Mouse (Mus musculus): ENCODE measurements around the gene Zfp963. TPM values are rescaled to one million over a fixed set of nuclear protein-coding genes. Genes with fewer than 3 reads are reported as not detected.

Zfp963 gene
- total RNA-seq (2022) = 1 to 10 TPM; 2.9 to 5.2 (median 3.6) TPM

- peak; percentile 89 to 93 for DNase-seq (ENCODE audit: low spot score in 2 of 2)
Observed at GRCm38 (mm10) chr8:69749544-69750454, at the start of gene Zfp963. Gene Zfp963 (minus strand): TSS chr8:69749970.

DNA sequence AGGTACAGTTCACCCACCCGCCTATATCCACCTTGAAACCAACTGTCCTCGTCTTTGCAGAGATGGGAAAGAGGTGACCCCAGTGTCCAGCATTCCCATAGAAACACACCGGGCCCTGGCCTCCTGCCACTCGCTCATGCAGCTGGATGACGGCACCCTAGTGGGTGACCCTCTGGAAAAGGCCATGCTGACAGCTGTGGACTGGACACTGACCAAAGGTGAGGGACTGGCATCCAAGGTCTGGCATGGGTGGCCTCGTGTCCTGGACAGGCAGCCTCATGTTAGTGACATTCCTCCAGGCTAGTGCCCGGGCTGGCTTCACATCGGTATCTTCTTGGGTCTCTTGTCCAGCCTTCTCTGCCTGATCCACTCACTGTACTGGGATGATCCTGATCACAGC lies 49.5 kb upstream of the Zfp963 start:
- no peak for DNase-seq (ENCODE audit: low spot score in 2 of 2)

GRCm38 (mm10) chr8:69797661-69798060 lies 47.9 kb upstream of the Zfp963 start:
- DNase-seq (ENCODE audit: low spot score in 2 of 2) = no peak

- DNase-seq (ENCODE audit: low spot score in 2 of 2) = no peak
Observed at GRCm38 (mm10) chr8:69796721-69797345, 47.1 kb upstream of the Zfp963 start.

GRCm38 (mm10) chr8:69794901-69795300 lies 45.1 kb upstream of the Zfp963 start:
- no peak for DNase-seq (ENCODE audit: low spot score in 2 of 2)

DNA sequence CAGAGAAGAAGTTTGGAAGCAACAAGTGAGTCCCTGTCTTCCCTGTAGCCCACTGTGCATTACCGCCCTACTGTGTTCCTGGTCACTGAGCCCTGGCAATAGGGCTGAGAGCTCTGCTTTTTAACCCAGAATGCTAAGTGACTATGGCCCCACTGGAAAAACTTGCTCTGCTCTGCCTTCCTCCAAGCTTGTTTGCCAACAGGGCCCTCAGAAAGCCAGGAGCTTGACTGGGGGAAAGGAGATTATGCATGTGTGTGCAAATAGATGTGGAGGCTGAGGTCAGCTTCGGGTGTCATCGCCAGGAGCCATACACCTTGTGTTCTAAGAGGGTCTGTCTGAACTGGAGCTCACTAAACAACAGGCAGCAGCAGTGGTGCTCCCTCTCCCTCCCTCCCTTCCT lies 44.3 kb upstream of the Zfp963 start:
- DNase-seq (ENCODE audit: low spot score in 2 of 2) = no peak

GRCm38 (mm10) chr8:69793666-69794065 lies 43.9 kb upstream of the Zfp963 start:
- DNase-seq (ENCODE audit: low spot score in 2 of 2) = no peak

DNA sequence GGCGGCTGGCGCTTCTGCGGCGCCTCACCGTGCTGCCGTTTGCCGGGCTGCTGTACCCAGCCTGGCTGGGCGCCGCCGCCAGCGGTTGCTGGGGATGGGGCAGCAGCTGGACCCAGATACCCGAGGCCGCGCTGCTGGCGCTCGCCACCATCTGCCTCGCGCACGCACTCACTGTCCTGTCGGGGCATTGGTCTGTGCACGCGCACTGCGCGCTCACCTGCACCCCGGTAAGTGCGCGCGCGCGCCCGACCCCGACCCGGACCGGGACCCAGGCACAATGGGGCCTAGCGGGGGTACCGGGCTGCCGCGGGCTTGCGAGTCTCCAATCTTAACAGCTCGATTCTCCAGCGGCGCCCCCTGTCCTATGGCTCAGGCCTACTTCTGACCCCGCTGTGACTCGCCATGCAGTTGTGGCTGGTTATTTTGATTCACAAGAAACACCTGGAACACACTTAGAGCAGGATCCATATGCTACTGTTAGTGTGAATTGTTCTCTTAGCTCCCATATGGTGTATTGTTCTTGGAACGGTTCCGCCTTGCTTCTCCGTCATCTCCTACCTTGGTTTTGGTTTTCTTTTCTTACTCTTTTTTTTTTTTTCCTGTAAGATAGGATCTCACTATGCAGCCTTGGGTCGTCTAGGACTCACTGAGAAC lies 41.8 kb upstream of the Zfp963 start:
- no peak for DNase-seq (ENCODE audit: low spot score in 2 of 2)

- peak; percentile 79 to 88 for DNase-seq (ENCODE audit: low spot score in 2 of 2)
Observed at GRCm38 (mm10) chr8:69790773-69791367, 41.1 kb upstream of the Zfp963 start, which contains the start of the genes Atp13a1 and Zfp866. Gene Atp13a1 (plus strand): TSS chr8:69791163. Gene Zfp866 (minus strand): TSS chr8:69791178.

DNA sequence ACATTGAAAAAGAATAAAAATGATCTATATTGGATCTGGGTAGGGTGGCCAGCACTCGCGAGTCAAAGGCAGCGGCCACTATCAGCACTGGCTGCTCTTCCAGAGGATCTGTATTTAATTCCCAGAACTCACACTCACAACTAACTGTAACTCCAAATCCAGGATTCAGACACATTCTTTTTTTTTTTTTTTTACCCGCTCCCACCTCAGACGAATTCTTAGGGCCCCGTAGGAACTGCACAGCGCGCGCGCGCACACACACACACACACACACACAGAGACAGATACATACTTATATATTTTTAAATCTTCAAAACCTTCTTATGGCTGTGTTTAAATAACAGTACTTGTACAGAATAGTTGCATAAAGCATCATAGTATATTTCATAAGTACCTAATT lies 40.6 kb upstream of the Zfp963 start:
- DNase-seq (ENCODE audit: low spot score in 2 of 2) = no peak

DNA sequence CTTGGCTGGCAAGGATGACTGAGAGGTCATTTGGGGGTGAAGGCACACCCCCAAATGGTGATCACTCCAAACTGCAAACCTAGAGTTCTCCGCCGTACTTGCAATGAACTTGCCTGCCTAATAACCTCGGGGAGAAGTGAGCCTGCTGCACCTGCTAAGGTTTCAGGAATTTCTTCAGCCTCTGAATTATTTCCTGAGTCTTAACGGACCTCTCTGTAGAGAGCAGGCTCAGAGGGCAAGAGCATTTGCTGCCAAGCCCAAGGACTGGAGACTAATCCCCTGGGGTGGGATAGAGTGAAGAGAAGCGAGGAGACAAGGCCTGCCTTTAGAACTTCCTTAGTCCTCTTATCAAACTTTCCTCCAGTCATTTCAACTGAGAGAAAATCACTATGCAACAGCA lies 40.0 kb upstream of the Zfp963 start:
- DNase-seq (ENCODE audit: low spot score in 2 of 2) = no peak

DNA sequence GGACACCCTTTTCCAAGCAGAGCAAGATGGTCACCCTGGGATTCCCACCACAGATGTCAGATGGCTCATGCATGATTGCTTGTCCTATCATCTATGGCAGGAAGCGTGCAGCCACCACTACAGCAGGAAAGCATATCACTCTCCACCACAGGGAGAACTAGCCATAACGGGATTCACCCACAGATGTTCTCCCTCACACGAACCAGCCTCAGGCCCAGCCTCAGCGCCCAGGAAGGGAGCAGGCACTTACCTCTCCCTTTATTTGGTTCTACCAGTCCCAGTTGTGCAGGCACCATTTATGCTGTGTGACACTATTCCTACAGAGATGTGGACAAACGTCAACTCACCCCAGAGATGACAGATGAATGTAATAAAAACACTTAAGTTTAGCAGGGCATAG lies 39.3 kb upstream of the Zfp963 start:
- DNase-seq (ENCODE audit: low spot score in 2 of 2) = no peak

DNA sequence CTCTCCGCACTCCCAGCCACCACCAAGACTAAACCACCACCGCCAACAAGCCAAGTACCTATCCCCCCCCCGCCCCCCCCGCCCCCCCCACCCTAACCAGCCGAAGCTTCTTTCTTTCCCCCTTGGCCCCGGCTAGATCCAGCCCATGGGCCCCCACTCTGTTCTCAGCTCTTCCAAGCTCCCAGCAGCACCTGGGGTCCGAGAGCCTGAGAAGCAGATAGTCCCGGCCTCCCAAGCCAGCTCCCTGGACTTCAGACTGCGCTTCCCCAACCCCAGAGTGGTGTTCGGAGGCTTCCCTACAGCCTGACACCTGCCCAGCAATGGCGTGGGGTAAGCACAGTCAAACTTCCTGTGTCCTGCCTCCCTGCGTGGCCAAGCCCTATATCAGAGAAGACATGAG lies 27.3 kb upstream of the Zfp963 start:
- no peak for DNase-seq (ENCODE audit: low spot score in 2 of 2)

DNA sequence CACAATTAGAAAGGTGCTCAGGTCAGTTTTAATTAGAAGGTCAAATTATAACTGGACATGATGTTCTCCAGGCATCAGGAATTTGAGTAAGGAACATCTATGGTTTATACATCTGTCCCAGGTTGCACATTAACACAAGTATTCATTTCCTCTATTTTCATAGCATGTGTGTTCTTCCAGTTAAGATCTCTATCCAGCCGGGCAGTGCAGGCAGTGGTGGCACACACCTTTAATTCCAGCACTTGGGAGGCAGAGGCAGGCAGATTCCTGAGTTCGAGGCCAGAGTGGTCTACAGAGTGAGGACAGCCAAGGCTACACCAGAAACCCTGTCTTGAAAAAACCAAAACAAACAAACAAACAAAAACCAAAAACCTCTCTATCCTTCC lies 25.4 kb upstream of the Zfp963 start:
- DNase-seq (ENCODE audit: low spot score in 2 of 2) = no peak

GRCm38 (mm10) chr8:69774503-69775148 lies 24.9 kb upstream of the Zfp963 start, which contains the start of gene Gm20422:
Gene Gm20422 (minus strand): TSS chr8:69774886.
- DNase-seq (ENCODE audit: low spot score in 2 of 2) = peak; percentile 88 to 93

DNA sequence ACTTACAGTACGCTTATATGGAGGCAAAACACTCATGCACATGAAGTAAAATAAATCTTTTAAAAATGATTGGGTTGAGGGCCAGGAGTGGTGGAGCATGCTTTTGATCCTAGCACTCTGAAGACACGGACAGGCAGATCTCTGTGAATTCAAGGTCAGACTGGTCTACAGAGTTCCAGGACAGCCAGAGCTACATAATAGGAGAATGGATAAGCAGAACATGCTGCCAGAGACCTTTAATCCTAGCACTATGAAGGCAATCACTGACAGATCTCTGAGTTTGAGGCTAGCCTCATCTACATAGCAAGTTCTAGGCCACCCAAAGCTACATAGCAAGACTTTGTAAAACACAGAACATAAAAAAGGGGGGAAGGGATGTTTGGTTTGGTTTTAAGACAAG lies 22.3 kb upstream of the Zfp963 start:
- DNase-seq (ENCODE audit: low spot score in 2 of 2) = no peak

DNA sequence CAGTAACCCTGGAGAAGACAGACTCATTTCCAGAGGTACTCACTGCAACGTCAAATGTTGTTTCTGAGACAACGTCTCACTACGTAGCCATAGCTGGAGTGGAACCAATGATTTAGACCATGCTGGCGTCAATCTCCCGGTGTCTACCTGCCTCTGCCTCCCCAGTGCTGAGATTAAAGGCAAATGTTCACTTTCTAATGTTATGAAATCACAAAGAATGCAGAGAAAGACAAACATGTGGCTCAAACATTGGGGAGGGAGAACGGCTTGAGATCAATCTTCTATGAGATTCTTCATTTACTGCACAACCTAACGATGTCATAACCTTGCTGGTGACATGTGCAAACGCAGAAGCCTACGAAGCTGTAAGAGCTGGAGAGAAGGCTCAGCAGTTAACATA lies 21.5 kb upstream of the Zfp963 start:
- no peak for DNase-seq (ENCODE audit: low spot score in 2 of 2)

DNA sequence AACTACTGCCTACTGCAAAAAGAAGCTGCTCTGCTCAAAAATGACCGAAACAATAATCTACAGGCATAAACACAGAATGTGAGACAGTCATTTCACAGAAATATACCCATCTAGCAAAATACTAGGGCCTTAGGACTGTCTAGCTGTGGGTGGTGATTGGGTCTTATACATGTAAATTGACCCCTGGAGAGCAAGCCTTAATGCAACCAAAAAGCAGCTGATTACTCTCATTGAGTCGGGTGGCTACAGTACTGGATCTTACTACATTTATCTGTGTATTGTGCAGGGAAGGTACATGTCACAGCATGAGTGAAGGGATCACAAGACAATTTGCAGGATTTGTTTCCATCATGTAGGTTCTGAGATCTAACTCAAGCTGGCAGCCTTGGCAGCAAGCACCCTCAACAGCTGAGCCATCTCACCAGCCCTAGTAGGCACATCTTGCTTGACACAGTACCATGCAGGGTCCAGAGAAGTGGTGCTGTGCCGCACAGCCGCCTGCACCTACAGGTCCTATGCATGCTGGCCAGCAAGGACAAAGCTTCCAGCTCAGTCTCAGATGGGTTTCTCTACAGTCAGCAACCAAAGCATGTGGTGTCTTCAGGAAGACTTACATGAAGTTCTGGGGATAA lies 12.2 kb upstream of the Zfp963 start:
- no peak for DNase-seq (ENCODE audit: low spot score in 2 of 2)

DNA sequence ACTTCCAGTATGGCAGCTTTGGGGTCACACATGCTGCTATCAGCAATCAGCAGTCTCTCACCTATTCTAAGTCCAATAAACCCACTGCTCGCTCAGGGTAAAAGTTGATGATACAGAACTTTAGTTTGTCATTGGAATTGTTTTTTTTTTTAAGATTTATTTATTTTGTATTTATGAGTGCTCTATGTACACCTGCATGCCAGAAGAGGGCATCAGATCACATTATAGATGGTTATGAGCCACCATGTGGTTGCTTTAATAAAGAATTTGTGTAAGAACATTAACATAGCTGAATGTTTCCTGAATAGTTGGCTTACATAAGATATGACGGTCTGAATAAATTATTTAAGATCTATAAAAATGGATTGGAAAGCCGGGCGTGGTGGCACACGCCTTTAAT lies 8.5 kb upstream of the Zfp963 start:
- DNase-seq (ENCODE audit: low spot score in 2 of 2) = no peak

DNA sequence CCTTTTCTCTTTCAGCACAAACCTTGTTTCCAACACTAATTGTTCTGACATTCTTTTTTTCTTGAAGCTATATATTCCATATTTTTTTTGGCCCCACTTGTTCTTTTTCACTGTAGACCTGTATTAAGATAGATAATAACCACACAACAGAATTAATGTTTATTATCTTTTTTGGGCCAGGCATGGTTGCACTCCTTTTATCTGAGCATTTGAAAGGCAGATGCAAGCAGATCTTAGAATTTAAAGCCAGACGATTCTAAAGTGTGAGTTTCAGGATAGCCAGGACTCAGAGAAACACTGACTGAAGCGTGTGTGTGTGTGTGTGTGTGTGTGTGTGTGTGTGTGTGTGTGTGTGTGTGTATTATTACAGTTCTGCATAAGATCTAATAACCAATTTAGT lies 2.7 kb upstream of the Zfp963 start:
- DNase-seq (ENCODE audit: low spot score in 2 of 2) = no peak

DNA sequence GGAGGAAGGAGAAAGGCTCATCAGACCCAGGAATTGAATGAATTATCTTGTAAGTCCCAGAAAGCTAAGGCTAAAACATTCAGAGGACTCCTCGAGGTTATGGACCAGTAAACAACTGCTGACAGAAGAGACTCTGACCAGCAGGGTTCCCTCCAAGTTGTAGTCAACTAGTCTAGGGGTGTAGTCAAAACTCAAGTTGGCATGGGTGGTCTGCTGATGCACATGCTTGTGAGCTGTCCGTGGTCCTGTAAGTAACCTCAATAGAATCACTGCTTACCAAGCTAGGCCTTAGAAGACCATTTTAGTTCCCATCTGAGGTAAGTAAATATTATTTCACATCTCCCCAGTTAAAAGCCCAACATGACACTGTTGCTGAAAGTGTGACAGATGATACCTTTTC lies 8.5 kb downstream of the Zfp963 start:
- DNase-seq (ENCODE audit: low spot score in 2 of 2) = no peak

All from layer of hippocampus, adult 8-10 months (tissue).